Mouse (Mus musculus) ES-Bruce4 (cell line): ENCODE results near the gene Ganab. TPM values are rescaled to one million over a fixed set of nuclear protein-coding genes. Genes with fewer than 3 reads are reported as not detected.

Source experiments
- H3K27ac ChIP-seq: 2 replicates; pipeline ENCODE4 v1.5.1; 2012; ENCODE audit warnings: low read length, inconsistent platforms; ENCODE audit not compliant: insufficient read depth
- H3K27me3 ChIP-seq: 2 replicates; pipeline ENCODE4 v1.6.1; 2012; ENCODE audit warnings: mild to moderate bottlenecking, low read length, inconsistent platforms; ENCODE audit not compliant: control insufficient read depth, poor library complexity, insufficient read depth, severe bottlenecking
- H3K36me3 ChIP-seq: 2 replicates; pipeline ENCODE4 v1.6.1; 2012; ENCODE audit warnings: inconsistent platforms, mild to moderate bottlenecking, low read length, moderate library complexity; ENCODE audit not compliant: control insufficient read depth, poor library complexity, insufficient read depth, severe bottlenecking
- H3K4me1 ChIP-seq: one replicate; pipeline ENCODE4 v1.8.1; 2011; ENCODE audit warnings: low read length; ENCODE audit not compliant: control insufficient read depth, insufficient read depth
- H3K4me3 ChIP-seq: 2 replicates; pipeline ENCODE4 v1.5.1; 2011; ENCODE audit warnings: low read depth, mild to moderate bottlenecking, low read length
- H3K9ac ChIP-seq: 2 replicates; pipeline ENCODE4 v1.6.1; 2012; ENCODE audit warnings: low read depth, mild to moderate bottlenecking, inconsistent platforms; ENCODE audit not compliant: poor library complexity, severe bottlenecking
- H3K9me3 ChIP-seq: replicated peaks from 2 replicates; pipeline ENCODE4 v1.6.1; 2012; ENCODE audit warnings: mild to moderate bottlenecking, low read length, inconsistent platforms; ENCODE audit not compliant: control insufficient read depth, poor library complexity, insufficient read depth, severe bottlenecking
- CTCF ChIP-seq: IDR thresholded peaks from one replicate; pipeline ENCODE4 v1.8.1; 2011; ENCODE audit warnings: low read depth, low read length
- EP300 ChIP-seq: IDR thresholded peaks from 2 replicates; pipeline ENCODE4 v1.6.1; 2011; ENCODE audit warnings: low read depth, low read length; ENCODE audit not compliant: insufficient read depth
- POLR2A ChIP-seq: IDR thresholded peaks from one replicate; pipeline ENCODE4 v1.8.1; 2011; ENCODE audit warnings: low read length; ENCODE audit not compliant: insufficient read depth
- polyA plus RNA-seq: library from polyadenylated mRNA; stranded (reverse); fragments of >200 nt; gene quantifications from 2 replicates; pipeline ENCODE4 v1.2.4, GENCODE M21; 2011; ENCODE audit warnings: low read depth; ENCODE audit not compliant: missing spikeins, insufficient read depth, insufficient read length

Ganab gene
- polyA plus RNA-seq, 1 experiment: 184 TPM

GRCm38 (mm10) chr19:8941136-8941514 lies 43.3 kb downstream of the Ganab start:
- Histone ChIP-seq H3K9ac (peak overlapping the region; percentile 84), H3K36me3 (peaks cover 13% of the 10 kb centered on the region), H3K27me3 (no peaks in the 10 kb centered on the region), H3K27ac (peak overlapping the region; percentile 28), H3K4me1 (peaks cover 2% of the 10 kb centered on the region), H3K4me3 (peak overlapping the region; percentile 16), H3K9me3 (no peaks in the 10 kb centered on the region)
- TF ChIP-seq EP300: no peak
- TF ChIP-seq POLR2A: no peak
- no peak for TF ChIP-seq CTCF

- Histone ChIP-seq H3K9ac (peak within 1 kb of the TSS; percentile 84), H3K9me3 (no peaks in the 10 kb centered on the region), H3K4me3 (peak within 1 kb of the TSS; percentile 71), H3K27me3 (no peaks in the 10 kb centered on the region), H3K4me1 (peaks cover 2% of the 10 kb centered on the region), H3K27ac (peak within 1 kb of the TSS; percentile 60), H3K36me3 (peaks cover 18% of the 10 kb centered on the region)
- TF ChIP-seq EP300: 0 out of 2 replicates have a peak, but pooled peaks have one; percentile 11
- TF ChIP-seq POLR2A: peak; percentile 36
- TF ChIP-seq CTCF: no peak
Measured at GRCm38 (mm10) chr19:8941515-8942217, 43.8 kb downstream of the Ganab start, which contains the start of gene Mta2. Gene Mta2, plus strand, starts transcription at chr19:8941875.

- peak overlapping the region; percentile 71 for H3K4me3 ChIP-seq
- H3K36me3 ChIP-seq: peaks cover 24% of the 10 kb centered on the region
Measured at GRCm38 (mm10) chr19:8942276-8942964, 44.5 kb downstream of the Ganab start.

GRCm38 (mm10) chr19:8943047-8943446 lies 45.2 kb downstream of the Ganab start:
- H3K27me3 ChIP-seq: no peaks in the 10 kb centered on the region
- peak overlapping the region; percentile 68 for H3K4me3 ChIP-seq
- H3K9ac ChIP-seq: peak overlapping the region; percentile 84
- peaks cover 30% of the 10 kb centered on the region for H3K36me3 ChIP-seq
- TF ChIP-seq CTCF (no peak), EP300 (no peak), POLR2A (no peak)
- peak overlapping the region; percentile 60; the same call in 1 of the 2 replicates for H3K27ac ChIP-seq
- peaks cover 2% of the 10 kb centered on the region for H3K4me1 ChIP-seq
- H3K9me3 ChIP-seq: no peaks in the 10 kb centered on the region

More at GRCm38 (mm10) chr19:8942276-8942964, 44.5 kb downstream of the Ganab start:
- H3K27ac ChIP-seq: peak overlapping the region; percentile 60
- no peaks in the 10 kb centered on the region for H3K9me3 ChIP-seq
- peaks cover 2% of the 10 kb centered on the region for H3K4me1 ChIP-seq
- peak overlapping the region; percentile 84 for H3K9ac ChIP-seq
- TF ChIP-seq POLR2A (no peak), CTCF (no peak), EP300 (no peak)
- H3K27me3 ChIP-seq: no peaks in the 10 kb centered on the region

- TF ChIP-seq POLR2A: no peak
- no peak for TF ChIP-seq CTCF
- no peak for TF ChIP-seq EP300
- H3K9me3 ChIP-seq: no peaks in the 10 kb centered on the region
- H3K4me1 ChIP-seq: peaks cover 2% of the 10 kb centered on the region
- no peaks in the 10 kb centered on the region for H3K27me3 ChIP-seq
- H3K27ac ChIP-seq: no peak overlapping the region
- no peak overlapping the region for H3K4me3 ChIP-seq
- 0 out of 2 replicates have a peak overlapping the region, but pooled peaks have one; percentile 19 for H3K9ac ChIP-seq
- peaks cover 40% of the 10 kb centered on the region for H3K36me3 ChIP-seq
Measured at GRCm38 (mm10) chr19:8944062-8944461, 46.2 kb downstream of the Ganab start.

- H3K9me3 ChIP-seq: no peaks in the 10 kb centered on the region
- peaks cover 2% of the 10 kb centered on the region for H3K4me1 ChIP-seq
- no peak overlapping the region for H3K9ac ChIP-seq
- no peaks in the 10 kb centered on the region for H3K27me3 ChIP-seq
- H3K36me3 ChIP-seq: peaks cover 44% of the 10 kb centered on the region
- no peak overlapping the region for H3K27ac ChIP-seq
- H3K4me3 ChIP-seq: no peak overlapping the region
- TF ChIP-seq EP300 (no peak), POLR2A (no peak), CTCF (no peak)
Measured at GRCm38 (mm10) chr19:8944750-8945149, 46.9 kb downstream of the Ganab start.
